In genomic region chr1:39680546-39680945, GRCm38 (mm10) we compare ENCODE assay signal across 14 mouse cellular contexts. TPM values are rescaled to one million over a fixed set of nuclear protein-coding genes. Genes with fewer than 3 reads are reported as not detected.
DNase-seq lines count a peak whose midpoint lies in the region; TF ChIP-seq lines count a peak whose summit lies in the region.
"Had no signal": no experiment of that assay in that cellular context is flagged by ENCODE, and none has a peak within 500 bp of the region (broad histone marks: within the 10 kb centered on the region; RNA-seq: fewer than 3 reads in every experiment).

No protein-coding gene starts in this region.

- H3K4me1 ChIP-seq in bone marrow, adult 2 months (ENCODE audit: control insufficient read depth, insufficient read depth, low read length): no peaks in the 10 kb centered on the region
- H3K4me1 ChIP-seq: stomach, embryonic 15.5 days had no signal

- no peak for TF ChIP-seq POLR2A in bone marrow, adult 2 months (IDR thresholded peaks at IDR 0.05; ENCODE audit: borderline replicate concordance, control insufficient read depth, low read depth, low read length)

- no peak for DNase-seq in left cerebral cortex, adult 2 months (ENCODE audit: extremely low spot score in 1 of 2, low spot score in 2 of 2)
- no peak for DNase-seq in left cerebral cortex, adult 11 months (ENCODE audit: low spot score)
- DNase-seq in 416B (ENCODE audit: low read depth): peak; percentile 75
- DNase-seq in CD4-positive helper T cell, adult 2 months (ENCODE audit: low read depth, low spot score): peak; percentile 33
- DNase-seq in embryo, embryonic 11 days: no peak
- DNase-seq in natural killer cell, adult 2 months (ENCODE audit: low spot score in 2 of 2): no peak
- DNase-seq in frontal cortex, postnatal 10 days (ENCODE audit: low spot score in 2 of 2): no peak
- DNase-seq: retina, postnatal 1 day had no signal

- 74% methylated on average over 6 of the region's 6 CpGs for WGBS in bone marrow, adult 2 months

- intact Hi-C loops in left cerebral cortex, adult 2 months (cut with DNase I): loop anchor here (10.0 kb wide), 2 partner anchors 414 to 694 kb away; no protein-coding TSS in a partner anchor

- no peak overlapping the region for H3K4me3 ChIP-seq in left cerebral cortex, adult 2 months
- no peak overlapping the region for H3K4me3 ChIP-seq in bone marrow, adult 2 months (replicated peaks; ENCODE audit: control insufficient read depth, low read depth, low read length)
- H3K4me3 ChIP-seq: limb, embryonic 12.5 days; megakaryocyte, embryonic 14.5 days; stomach, embryonic 15.5 days had no signal

- H3K27ac ChIP-seq in left cerebral cortex, adult 2 months: no peak overlapping the region
- H3K27ac ChIP-seq in bone marrow, adult 2 months (ENCODE audit: control insufficient read depth, insufficient read depth, low read depth, low read length, poor library complexity): no peak overlapping the region
- H3K27ac ChIP-seq: limb, embryonic 12.5 days; stomach, embryonic 15.5 days had no signal

- peak; percentile 45 for TF ChIP-seq CTCF in left cerebral cortex, adult 2 months (IDR thresholded peaks at IDR 0.05)
- peak; percentile 57 for TF ChIP-seq CTCF in bone marrow, adult 2 months (IDR thresholded peaks at IDR 0.05; ENCODE audit: control insufficient read depth, insufficient read depth, low read length)

RNA-seq across cellular contexts. Expression of gene Creg2, which starts 29.3 kb away (rescaled TPM):
- 10 to 100 TPM; 81.1 to 90.6 TPM for total RNA-seq in left cerebral cortex, adult 2 months (2021)
- 0.25 TPM in 1 of 2 replicates, not detected in the other for polyA plus RNA-seq in bone marrow, adult 2 months (2011; ENCODE audit: insufficient read depth, insufficient read length, low replicate concordance, missing spikeins)

RNA-seq across cellular contexts. Expression of gene Rfx8, which starts 40.3 kb away (rescaled TPM):
- total RNA-seq in left cerebral cortex, adult 2 months (2021): under 1 TPM in 1 of 2 experiments, not detected in 1; 0.34 TPM
- polyA plus RNA-seq in bone marrow, adult 2 months (2011; ENCODE audit: insufficient read depth, insufficient read length, low replicate concordance, missing spikeins): not detected in 2 replicates
- total RNA-seq: gastrocnemius, adult 18-20 months had no signal
- polyA plus RNA-seq: inflammation-experienced regulatory T-cells, adult 6 months had no signal

Comparison
In these comparisons a context has a peak if more than half of its experiments do, and no peak if none do; other contexts are left out.
1. DNase-seq: peak in 416B (single experiment) and CD4-positive helper T cell, adult 2 months (single experiment); none in left cerebral cortex, adult 2 months (0 of 2), left cerebral cortex, adult 11 months (single experiment), embryo, embryonic 11 days (single experiment), natural killer cell, adult 2 months (0 of 2) and frontal cortex, postnatal 10 days (0 of 2).